Mouse (Mus musculus) monocyte, adult 5-6 weeks (primary cell): ENCODE measurements around the gene Ttc28. TPM values are rescaled to one million over a fixed set of nuclear protein-coding genes. Genes with fewer than 3 reads are reported as not detected.

ENCODE experiments used
- ATAC-seq: fragments of 153-309, 156-312 bp; replicated peaks from 2 replicates; pipeline ENCODE4 v1.8.0; 2017; ENCODE audit warnings: mild to moderate bottlenecking; ENCODE audit not compliant: low TSS enrichment, insufficient number of reproducible peaks, severe bottlenecking, poor library complexity, low FRiP score
- total RNA-seq: library from RNA; stranded (forward); fragments of 200-1000, 200-491, 200-594 nt; gene quantifications from 3 replicates; pipeline ENCODE4 v1.2.3, GENCODE M21; 2017

Ttc28 gene
- total RNA-seq, 1 experiment from 2014 or later = 2.4 TPM

DNA sequence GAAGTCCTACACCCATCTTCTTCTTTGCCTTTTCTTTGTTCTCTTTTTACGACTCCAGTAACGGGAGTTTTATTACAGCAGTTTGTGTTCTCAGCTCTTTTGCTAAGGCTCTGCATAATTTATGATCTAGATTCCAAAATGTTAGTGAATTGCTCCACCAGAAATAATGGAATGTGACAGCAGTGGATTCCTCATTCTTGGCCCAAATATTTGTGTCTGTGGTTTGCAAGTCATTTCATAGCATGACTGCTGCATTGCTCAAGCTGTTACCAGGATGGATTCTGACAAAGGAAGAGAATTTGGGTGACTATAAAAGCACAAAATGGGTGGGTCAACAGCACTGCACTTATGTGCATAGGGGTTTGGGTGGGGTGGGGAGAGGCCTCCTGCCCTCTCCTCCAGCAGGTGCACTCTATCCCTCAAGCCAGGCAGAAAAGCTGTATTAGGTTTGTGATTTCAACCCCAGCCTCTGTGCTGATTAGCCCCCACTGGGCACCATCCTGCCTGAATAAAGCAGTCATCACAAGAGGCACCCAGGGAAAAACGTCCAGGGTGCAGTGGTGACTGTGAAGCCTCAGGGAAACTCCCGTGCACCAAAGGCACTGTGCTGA lies 325.5 kb downstream of the Ttc28 start:
- ATAC-seq = no peak

DNA sequence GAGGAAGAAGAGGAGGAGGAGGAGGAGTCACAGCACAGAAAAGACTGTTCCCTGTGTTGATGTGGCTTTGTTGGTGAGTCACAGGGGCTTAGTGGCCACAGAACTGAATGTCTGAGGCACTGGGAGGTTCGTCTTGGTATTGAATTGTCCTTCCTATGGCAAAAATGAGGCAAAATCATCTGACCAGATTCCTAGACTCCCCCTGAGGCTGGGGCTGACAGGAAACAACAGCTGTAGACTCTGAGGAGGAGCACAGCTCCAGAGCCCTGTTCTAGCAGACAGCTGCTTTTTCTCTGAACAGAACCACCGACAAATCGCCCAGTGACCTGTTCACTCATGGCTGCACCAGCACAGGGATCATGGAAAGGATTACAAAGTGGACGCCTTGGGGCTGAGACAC lies 326.2 kb downstream of the Ttc28 start:
- no peak for ATAC-seq

DNA sequence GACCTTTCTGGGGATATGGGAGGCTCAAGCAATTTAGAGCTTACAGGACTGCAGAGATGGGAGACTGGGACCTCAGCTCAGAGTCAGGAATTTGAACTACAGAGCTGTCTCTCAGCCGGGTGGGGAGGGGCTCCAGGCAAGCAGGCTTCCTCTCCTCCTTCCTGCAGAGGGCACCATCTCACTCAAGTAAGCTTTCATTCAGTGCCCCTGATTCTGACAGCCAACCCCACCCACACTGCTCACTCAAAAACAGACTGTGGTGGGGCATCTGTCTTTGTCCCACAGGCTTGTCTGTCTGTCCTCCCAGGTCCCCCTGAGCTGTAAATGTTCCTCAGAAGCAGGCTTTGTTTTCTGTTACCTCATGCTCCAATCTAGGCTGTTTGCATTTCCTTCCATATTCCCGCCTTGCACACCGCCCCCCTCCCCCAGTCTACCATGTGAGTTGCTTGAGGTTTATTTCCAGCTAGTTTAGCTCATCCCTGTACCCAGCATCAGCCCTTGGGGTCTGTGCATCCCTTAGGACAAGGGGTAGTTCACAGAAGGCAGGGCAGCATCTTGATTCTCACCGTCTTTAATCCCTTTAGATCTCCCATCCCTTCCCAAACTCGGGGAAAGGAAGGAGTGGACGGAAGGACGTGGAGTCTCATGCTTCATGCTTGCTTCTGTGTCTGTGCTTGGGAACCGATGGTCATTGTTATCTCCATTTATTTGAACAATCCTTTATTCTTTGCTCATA lies 328.5 kb downstream of the Ttc28 start:
- no peak for ATAC-seq

DNA sequence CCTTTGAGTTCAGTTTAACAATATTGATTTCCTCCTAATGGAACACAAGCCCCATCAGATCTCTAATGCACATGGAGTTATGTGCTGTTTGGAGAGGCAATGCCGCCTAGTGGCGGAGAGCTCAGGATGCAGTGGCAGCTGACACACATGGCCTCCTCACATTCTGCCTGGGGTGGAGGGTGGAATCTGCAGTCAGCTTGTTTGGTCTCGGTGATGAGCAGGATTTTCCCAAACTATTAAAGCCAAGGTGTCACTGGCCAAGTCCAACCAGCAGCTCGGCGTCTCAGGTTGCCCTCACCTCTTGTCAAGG lies 329.0 kb downstream of the Ttc28 start:
- ATAC-seq = no peak

DNA sequence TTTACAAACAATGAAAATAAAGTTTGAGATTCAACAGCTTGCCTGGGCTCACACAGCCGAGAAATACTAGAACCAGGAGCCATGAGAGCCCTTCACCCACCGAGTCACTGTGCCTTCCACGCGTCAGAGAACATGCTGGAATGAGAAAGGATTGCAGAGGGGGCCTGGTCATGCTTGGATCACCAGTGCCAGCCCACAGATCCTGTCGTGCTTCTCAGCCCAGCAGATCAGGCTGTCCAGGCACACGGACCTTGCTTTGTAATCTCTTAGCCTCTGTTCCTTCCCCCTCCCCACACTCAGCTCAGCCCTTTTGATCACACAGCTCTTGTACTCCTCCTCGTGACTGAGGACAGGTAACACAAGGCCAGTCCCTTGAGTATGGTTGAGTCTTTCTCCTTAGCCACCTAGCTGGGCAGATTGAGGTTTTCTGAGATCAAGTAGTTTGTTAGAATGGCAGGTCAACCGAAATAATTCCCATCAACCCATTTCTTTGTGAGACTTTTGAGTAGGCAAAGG lies 334.4 kb downstream of the Ttc28 start:
- ATAC-seq = no peak

DNA sequence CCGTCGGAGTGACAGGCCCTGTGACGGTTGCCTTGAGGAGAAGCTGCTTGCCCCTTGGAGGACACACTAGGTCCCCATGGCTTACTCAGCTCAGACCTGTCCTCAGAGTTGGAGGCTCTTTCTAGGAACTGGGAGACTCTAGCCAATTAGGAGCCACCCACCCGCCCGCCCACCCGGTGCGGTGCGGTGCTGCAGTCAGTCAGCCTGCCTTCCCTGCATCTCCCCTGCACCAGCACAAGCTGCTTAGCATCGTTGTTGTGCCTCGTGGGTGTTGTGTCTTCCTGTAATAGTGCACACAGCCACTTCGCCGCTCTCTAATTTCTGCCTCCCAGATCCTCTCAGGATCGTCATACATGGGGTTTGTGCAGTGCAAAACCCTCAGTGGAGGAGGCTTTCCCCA lies 335.3 kb downstream of the Ttc28 start:
- ATAC-seq = no peak

DNA sequence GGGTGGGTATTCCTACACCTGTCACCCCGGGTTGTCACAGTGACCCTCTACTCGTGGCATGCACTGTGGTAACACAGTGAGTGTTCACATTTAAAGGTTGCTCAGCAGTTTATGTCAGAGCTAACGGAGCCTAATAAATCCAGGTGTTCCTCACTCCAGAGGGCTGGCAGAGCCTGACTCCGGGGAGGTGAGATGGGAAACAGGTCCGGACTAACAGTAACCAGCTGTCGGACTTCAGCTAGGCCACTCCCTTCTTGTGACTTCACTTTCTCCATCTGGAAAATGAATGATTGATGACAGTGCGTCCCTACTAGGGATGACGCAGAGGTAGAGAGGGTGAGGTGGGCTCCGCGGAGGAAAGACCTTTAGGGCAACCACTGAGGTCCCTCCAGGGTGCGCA lies 336.1 kb downstream of the Ttc28 start:
- no peak for ATAC-seq

DNA sequence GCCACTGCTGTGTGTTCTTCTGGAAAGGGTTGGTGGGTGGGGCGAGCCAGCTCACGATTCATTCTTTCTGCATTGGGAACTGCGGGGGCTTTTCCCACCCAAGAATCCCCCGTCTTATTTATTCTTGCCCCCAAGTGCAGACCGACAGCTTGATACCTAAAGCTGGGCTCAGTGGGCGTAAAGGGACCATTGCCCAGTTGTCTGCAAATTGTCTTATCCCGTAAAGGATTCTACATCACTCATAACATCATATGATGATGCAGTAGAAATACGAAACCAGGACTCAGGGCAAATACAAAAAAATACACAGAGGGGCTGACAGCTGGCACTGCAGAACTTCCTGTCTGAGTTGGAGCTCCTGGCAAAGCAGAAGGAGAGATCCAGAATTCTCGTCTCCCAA lies 336.6 kb downstream of the Ttc28 start:
- no peak for ATAC-seq

DNA sequence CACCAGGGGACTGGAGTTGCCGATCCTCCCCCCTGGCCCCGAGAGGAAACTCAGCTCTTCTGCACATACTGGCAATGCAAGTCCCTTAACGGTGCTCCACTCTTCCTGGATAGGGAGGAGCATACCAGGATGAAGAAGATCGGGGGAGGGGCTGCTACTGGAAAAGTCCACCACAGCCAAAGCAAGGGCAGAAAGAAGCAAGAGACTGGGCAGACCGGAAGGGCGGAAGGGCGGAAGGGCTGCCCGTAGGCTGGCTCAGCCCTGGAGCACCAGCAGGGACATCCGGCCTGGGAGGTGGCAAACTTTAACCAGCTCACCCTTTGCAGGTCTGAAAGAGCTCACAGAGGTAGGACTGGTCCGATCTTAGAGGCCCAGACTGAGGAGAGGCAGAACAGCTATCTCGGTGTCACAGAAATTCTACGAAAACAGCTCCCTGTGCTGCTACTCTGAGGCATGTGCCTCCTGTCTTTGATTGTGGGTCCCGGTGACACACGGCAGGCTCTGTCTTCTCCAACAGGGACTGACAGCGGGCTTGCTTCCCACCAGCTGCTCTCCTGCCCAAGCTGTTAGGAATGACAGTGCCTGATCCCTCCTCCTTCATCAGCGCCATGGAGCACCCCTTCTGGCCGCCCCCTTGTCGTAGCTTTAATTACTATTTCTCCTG lies 338.0 kb downstream of the Ttc28 start:
- ATAC-seq = no peak

DNA sequence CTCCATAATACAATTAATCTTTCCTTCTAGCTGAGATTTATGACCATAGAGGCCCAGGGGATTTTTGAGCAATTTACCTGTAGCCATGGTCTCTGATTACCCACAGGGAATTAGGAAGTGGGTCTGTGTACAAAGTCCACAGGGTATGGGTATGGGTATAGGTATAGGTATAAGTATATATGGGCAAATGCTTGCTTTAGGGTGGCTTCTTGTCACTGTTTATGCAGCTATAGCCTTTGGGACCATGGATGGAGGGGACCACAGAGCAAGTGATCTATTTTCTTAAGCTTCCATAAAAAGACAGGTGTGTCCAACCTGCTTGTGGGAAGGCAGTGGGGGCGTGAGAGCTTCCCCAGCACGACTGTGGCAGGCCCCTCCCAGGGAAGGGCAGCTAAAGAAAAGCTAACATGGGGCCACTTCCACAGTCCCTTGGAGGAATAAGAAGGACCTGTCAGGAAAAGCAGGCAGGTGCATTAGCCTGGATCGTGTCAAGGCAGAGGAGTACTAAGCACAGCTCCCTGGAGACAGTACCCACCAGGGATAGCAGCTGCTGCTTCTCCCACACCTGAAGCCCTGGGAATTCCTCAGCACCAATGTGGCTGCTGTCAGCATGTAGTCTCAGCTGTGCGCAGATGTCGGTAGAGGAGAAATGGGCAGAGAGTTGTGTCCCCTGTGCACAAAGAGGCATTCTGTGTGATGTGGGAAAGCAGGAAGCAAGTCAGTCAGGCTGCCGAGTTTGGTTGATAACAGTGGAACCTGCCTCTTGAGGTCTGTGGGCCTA lies 338.7 kb downstream of the Ttc28 start:
- ATAC-seq = no peak

DNA sequence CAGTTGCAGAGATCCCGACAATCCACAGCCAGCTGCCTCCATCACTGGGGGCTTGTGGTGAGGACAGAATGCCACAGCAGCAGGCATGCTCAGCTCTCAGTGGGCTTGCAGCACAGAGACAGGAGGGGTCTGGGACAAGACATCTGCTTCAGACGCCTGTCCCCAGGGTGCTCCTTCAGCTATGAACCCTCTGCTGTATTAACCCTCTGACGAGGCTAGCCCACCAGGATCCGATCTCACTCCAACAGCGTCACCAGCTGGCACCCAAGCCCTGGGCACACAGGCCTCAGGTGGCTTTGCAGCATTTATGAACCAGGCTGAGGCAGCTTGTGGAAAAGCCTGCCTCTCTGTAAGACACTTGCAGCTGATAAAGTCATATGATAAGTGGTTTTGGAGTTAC lies 339.4 kb downstream of the Ttc28 start:
- no peak for ATAC-seq

DNA sequence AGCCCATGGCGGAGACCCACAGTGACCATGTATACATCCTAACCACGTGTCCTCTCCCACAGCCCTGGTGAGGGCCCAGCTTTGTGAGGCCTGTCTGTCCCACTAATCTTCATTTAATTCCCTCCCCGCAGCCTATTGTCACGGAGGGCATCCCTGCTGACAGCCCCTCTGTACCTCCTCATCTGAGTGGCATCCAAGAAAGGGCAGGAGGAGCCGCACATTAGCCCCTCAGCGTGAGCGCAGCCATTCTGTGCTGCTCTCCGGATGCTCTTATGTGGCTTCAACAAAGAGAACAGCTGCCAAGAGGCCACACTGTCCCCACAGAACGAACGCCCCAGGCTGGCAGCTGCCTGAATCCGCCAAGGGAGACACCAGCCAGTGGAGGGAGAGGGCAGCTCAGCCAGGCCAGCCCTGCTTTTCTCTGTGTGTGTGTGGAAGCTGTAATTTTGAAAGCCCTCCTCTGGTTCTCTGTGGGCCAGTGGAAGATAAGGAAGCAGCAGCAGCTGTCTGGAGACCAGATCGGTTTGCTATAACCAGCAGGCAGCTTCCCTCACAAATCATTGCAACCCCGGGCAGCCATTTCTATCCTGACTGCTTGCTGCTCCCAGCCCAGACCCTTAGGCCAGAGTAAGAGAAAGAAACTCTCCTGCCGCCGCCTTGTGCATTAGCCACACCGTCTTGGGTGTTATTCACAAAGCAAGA lies 341.2 kb downstream of the Ttc28 start:
- ATAC-seq = no peak

DNA sequence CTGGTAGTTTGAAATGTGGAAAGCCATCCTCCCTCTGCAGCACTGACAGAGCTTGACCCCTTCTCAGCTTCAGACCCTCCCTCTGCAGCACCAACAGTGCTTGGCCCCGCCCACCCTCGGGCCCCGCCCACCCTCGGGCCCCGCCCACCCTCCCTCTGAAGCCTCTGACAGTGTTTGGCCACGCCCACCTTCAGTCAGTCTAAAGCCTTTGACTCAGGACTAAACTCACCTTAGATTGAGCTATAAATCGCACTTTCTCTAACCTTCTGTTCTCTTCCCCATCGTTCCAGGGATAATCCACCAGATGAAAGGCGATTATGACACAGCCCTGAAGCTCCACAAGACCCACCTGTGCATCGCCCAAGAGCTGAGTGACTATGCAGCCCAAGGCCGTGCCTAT lies 343.2 kb downstream of the Ttc28 start:
- no peak for ATAC-seq

DNA sequence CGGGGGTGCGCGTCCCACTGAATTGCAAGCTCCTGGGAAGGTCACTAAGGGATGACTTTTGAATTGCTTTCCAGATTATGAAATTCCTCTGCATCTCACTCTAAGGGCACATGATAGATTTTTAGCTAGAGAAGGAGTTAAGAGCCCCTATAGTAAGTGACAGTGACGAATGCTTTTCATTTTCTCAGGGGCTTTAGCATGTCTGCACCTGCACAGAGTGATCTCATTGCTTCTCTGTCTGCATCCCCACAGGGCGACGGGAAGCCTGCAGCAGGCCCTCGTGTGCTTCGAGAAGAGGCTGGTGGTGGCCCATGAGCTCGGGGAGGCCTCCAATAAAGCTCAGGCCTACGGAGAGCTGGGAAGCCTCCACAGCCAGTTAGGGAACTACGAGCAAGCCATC lies 345.7 kb downstream of the Ttc28 start:
- no peak for ATAC-seq

DNA sequence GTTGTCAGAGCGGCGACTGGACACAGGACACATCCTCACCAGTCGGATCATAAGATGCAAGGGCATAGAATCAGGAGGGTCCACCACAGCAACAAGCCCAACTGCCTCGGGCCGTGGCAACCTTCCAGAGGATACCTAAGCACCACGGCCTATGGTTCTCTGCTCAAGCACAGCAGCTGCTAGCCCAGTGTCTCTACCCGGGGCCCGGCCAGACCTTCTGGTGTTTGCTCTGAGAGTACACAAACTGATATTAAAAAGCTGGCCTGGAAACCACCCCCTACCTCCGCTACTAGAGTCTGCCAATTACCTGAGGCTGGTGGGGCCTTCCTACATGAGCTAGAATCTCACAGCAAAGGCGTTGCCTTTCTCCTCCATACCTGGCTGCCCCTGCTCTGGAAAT lies 346.9 kb downstream of the Ttc28 start:
- no peak for ATAC-seq

DNA sequence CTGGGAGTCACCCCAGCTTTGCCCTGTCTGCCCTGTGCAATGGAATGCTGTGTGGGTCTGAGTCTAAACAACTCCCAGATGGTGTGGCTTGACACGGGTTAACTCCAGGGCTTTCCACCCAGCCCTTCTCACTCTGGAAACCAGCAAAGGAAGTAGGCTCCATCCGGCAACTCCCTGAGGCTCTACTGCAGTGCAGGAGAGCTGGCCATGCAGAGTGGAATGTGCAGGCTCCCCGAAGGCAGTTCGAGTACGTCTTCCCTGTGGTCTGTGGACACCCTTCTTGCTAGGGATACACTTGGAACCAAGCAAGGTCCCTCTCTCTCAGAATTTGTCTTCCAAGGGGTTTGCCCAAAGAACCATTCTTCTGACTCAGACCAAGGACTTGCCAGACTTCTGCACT lies 348.2 kb downstream of the Ttc28 start:
- ATAC-seq = no peak

DNA sequence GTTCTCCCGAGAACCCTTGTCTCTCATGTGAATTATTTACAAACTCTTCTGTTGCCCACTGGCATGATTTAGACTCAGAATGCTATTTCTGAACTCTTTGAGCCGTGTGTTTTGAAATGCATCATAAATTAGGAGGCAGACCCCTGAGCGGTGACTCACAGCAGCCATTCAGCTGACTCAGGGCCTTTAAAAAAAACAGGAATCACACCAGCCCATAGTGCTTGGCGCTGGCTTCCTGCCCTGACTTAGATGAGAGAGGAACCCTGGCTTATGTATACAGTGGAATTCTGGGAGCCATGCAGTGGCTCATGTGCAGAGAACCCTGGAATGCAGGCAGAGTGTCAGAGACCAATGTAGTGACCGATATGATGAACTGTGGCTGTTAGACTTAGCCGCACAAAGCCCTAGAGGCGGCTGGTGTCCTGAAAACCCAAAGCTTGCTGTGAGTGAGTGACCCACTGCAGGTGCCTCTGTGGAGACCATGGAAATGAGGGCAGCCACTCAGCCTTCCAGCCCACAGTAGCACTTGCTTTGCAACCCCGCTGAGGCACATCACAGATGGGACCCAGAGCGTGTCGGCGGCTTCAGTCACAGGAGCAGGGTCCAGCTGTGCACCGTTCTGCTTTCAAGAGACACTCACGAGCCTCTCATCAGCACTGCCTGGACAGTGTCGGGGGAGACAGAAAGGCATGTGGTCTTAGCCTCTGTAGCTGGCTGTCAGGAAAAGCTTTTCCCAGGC lies 348.9 kb downstream of the Ttc28 start:
- no peak for ATAC-seq

DNA sequence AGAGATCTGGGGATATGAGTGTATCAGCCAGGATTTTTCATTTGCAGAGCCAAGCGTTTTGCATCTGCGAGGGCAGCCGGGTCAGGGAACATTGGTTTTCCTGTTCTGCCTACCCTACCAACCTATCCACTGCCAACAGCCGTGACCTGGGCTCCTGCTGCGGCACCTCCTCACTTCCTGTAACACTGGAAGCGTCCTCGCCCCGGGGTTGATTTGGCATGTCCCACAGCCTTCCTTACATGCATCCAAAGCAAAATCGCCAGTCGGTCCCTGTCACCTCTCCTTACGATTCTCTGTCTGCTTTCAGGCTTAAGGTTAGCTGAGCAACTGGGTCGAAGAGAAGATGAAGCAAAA lies 349.4 kb downstream of the Ttc28 start:
- no peak for ATAC-seq
